Mouse (Mus musculus) frontal cortex, adult (tissue): ENCODE data around the gene Fmo5.

Experiments
- ATAC-seq: cut with Nextera tagmentation; 2 replicates; pipeline ENCODE4 v1.9.2; 2017; ENCODE audit warnings: mild to moderate bottlenecking, moderate library complexity, mixed read lengths; ENCODE audit not compliant: low TSS enrichment

The Fmo5 gene

GRCm38 (mm10) chr3:97628391-97629001 lies at the start of gene Fmo5:
Gene Fmo5 (plus strand): TSS chr3:97628804.
- no peak for ATAC-seq

- ATAC-seq: peak; percentile 94
Observed at GRCm38 (mm10) chr3:97585383-97586160, 43.0 kb upstream of the Fmo5 start.

GRCm38 (mm10) chr3:97587656-97588055 lies 40.9 kb upstream of the Fmo5 start:
- ATAC-seq: no peak

- no peak for ATAC-seq
Observed at GRCm38 (mm10) chr3:97590699-97591098, 37.9 kb upstream of the Fmo5 start.

GRCm38 (mm10) chr3:97593089-97593488 lies 35.5 kb upstream of the Fmo5 start:
- no peak for ATAC-seq

GRCm38 (mm10) chr3:97594140-97594539 lies 34.5 kb upstream of the Fmo5 start:
- ATAC-seq: no peak

- no peak for ATAC-seq
Observed at GRCm38 (mm10) chr3:97595066-97595465, 33.5 kb upstream of the Fmo5 start.

- no peak for ATAC-seq
Observed at GRCm38 (mm10) chr3:97596796-97597195, 31.8 kb upstream of the Fmo5 start.

- ATAC-seq: no peak
Observed at GRCm38 (mm10) chr3:97600050-97600832, 28.4 kb upstream of the Fmo5 start.

GRCm38 (mm10) chr3:97609201-97609844 lies 19.3 kb upstream of the Fmo5 start:
- ATAC-seq: no peak

- peak; percentile 99 for ATAC-seq
Observed at GRCm38 (mm10) chr3:97609845-97610410, 18.7 kb upstream of the Fmo5 start, which contains the start of gene Chd1l. Gene Chd1l (minus strand): TSS chr3:97610203.

- no peak for ATAC-seq
Observed at GRCm38 (mm10) chr3:97611021-97611420, 17.6 kb upstream of the Fmo5 start.

- ATAC-seq: no peak
Observed at GRCm38 (mm10) chr3:97615154-97615553, 13.4 kb upstream of the Fmo5 start.

- ATAC-seq: no peak
Observed at GRCm38 (mm10) chr3:97615933-97616332, 12.7 kb upstream of the Fmo5 start.

GRCm38 (mm10) chr3:97617091-97617825 lies 11.3 kb upstream of the Fmo5 start:
- ATAC-seq: no peak

GRCm38 (mm10) chr3:97617899-97618298 lies 10.7 kb upstream of the Fmo5 start:
- ATAC-seq: no peak

GRCm38 (mm10) chr3:97620657-97621056 lies 7.9 kb upstream of the Fmo5 start:
- no peak for ATAC-seq

GRCm38 (mm10) chr3:97624611-97625010 lies 4.0 kb upstream of the Fmo5 start:
- no peak for ATAC-seq

- ATAC-seq: no peak
Observed at GRCm38 (mm10) chr3:97627893-97628292, 711 bp upstream of the Fmo5 start.

- ATAC-seq: no peak
Observed at GRCm38 (mm10) chr3:97629941-97630340, 1.3 kb downstream of the Fmo5 start.

- ATAC-seq: no peak
Observed at GRCm38 (mm10) chr3:97630746-97631145, 2.1 kb downstream of the Fmo5 start.
